Mouse (Mus musculus) megakaryocyte, embryonic 14.5 days (primary cell): ENCODE measurements around the gene Per2. TPM values are rescaled to one million over a fixed set of nuclear protein-coding genes. Genes with fewer than 3 reads are reported as not detected.

ENCODE experiments used
- H3K27me3 ChIP-seq: replicated peaks from 2 replicates; pipeline ENCODE3; 2012; ENCODE audit warnings: inconsistent platforms
- H3K36me3 ChIP-seq: replicated peaks from 2 replicates; pipeline ENCODE3; 2012; ENCODE audit warnings: low read length, inconsistent platforms, mixed read lengths
- H3K4me1 ChIP-seq: 2 replicates; pipeline ENCODE4 v1.6.1; 2012; ENCODE audit warnings: inconsistent platforms
- H3K4me3 ChIP-seq: replicated peaks from 2 replicates; pipeline ENCODE3; 2012; ENCODE audit warnings: moderate library complexity, mild to moderate bottlenecking, inconsistent platforms
- H3K9me3 ChIP-seq: 2 replicates; pipeline ENCODE4 v1.6.1; 2012; ENCODE audit warnings: inconsistent platforms
- FLI1 ChIP-seq: IDR thresholded peaks from 2 replicates; pipeline ENCODE4 v1.6.1; 2012; ENCODE audit warnings: low read length, inconsistent platforms, mixed read lengths
- GATA1 ChIP-seq: IDR thresholded peaks from 3 replicates; pipeline ENCODE4 v1.6.1; 2012; ENCODE audit warnings: mixed read lengths, low read length, inconsistent platforms, borderline replicate concordance
- polyA plus RNA-seq: library from polyadenylated mRNA; stranded (reverse); fragments of >175 nt; gene quantifications from 2 replicates; pipeline ENCODE4 v1.2.3, GENCODE M21; 2012; ENCODE audit warnings: low replicate concordance; ENCODE audit not compliant: insufficient read depth

The Per2 gene
- polyA plus RNA-seq, 1 experiment: 0.73 TPM

GRCm38 (mm10) chr1:91404976-91405375, 54.1 kb downstream of the Per2 start:
- Histone ChIP-seq H3K4me1 (peaks cover 26% of the 10 kb centered on the region), H3K36me3 (no peaks in the 10 kb centered on the region), H3K4me3 (no peak overlapping the region), H3K9me3 (peaks cover 4% of the 10 kb centered on the region), H3K27me3 (peaks cover 29% of the 10 kb centered on the region)
- TF ChIP-seq FLI1 (no peak), GATA1 (no peak)

- TF ChIP-seq GATA1 (no peak), FLI1 (no peak)
- H3K9me3 ChIP-seq: peaks cover 9% of the 10 kb centered on the region
- H3K36me3 ChIP-seq: peaks cover 41% of the 10 kb centered on the region
- peaks cover 2% of the 10 kb centered on the region for H3K27me3 ChIP-seq
- peaks cover 38% of the 10 kb centered on the region for H3K4me1 ChIP-seq
- H3K4me3 ChIP-seq: peak within 1 kb of the TSS; percentile 93
Observed at GRCm38 (mm10) chr1:91398260-91399062, 60.7 kb downstream of the Per2 start, which contains the start of gene Ilkap. TSS of gene Ilkap (minus strand) at chr1:91398815.

DNA sequence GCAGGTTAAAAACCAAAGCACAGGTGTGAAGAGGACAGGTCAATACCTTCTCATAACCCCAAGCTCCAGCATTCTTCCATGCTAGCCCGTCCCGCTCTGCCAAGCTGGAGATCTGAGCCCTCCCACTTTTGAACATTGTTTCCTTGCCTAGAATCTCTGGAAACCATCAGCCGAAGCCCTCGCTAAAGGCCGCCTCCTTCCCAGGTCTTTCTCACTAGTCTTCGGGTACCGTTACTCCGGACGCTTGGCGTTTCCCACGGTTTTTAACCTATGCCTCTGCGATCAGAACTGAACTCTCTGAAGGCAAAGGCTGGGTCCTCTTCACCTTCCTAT, 61.2 kb downstream of the Per2 start:
- Histone ChIP-seq H3K36me3 (peaks cover 46% of the 10 kb centered on the region), H3K9me3 (peaks cover 9% of the 10 kb centered on the region), H3K4me1 (peaks cover 41% of the 10 kb centered on the region), H3K27me3 (no peaks in the 10 kb centered on the region), H3K4me3 (peak overlapping the region; percentile 93)
- TF ChIP-seq GATA1 (no peak), FLI1 (no peak)

DNA sequence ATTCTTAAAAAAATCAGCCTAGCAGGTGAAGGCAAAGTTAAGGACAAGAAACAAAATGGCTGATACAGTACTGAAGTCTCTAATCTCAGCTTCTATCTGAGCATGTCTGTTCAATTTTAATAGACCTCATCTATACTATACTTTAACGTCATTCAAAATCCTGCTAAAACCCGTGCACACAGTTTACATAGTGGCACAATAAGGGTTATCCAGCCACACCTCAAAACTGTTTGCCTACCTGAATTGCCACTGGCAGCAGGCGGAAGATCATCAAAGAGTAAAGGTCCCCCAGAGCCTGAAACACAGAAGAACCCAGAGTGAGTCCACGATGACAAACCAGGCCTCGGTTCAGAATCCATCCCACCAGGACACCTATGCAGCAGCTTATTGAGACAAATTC, 68.8 kb downstream of the Per2 start:
- H3K4me1 ChIP-seq: peaks cover 41% of the 10 kb centered on the region
- no peak for TF ChIP-seq GATA1
- no peak for TF ChIP-seq FLI1
- H3K9me3 ChIP-seq: no peaks in the 10 kb centered on the region
- no peak overlapping the region for H3K4me3 ChIP-seq
- no peaks in the 10 kb centered on the region for H3K27me3 ChIP-seq
- peaks cover 96% of the 10 kb centered on the region for H3K36me3 ChIP-seq

- peaks cover 96% of the 10 kb centered on the region for H3K36me3 ChIP-seq
- no peaks in the 10 kb centered on the region for H3K27me3 ChIP-seq
- no peak for TF ChIP-seq GATA1
Observed at GRCm38 (mm10) chr1:91381091-91381471, 78.0 kb downstream of the Per2 start.

DNA sequence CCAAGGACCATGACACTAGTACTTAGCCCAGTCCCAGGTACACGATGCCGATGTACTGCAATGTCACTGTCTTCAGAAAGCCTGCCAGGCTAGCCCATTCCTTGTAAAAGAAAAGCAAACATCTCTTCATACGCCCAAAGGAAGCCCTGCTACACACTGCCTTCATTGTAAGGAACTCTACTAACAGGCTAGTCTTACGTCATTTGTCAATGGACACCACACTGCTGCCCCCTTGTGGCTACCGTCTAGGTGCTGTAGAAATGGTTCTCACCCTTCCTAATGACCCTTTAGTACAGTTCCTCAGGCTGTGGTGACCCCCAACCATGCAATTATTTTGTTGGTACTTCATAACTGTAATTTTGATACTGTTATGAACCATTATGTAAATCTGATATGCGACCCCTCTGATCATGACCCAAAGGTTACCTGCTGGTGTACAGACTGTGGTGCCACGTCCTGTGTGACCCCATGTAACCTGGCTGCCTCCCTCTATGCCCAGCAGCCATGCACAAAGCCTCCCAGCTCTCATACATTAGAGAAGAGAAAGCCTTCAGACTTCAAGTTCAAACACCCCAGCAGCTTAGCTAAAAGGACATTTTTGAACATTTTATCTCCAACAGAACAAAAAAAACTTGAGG, 78.6 kb downstream of the Per2 start:
- TF ChIP-seq FLI1 (no peak), GATA1 (no peak)
- H3K27me3 ChIP-seq: no peaks in the 10 kb centered on the region
- H3K36me3 ChIP-seq: peaks cover 96% of the 10 kb centered on the region
- H3K4me1 ChIP-seq: peaks cover 8% of the 10 kb centered on the region
- H3K4me3 ChIP-seq: no peak overlapping the region
- H3K9me3 ChIP-seq: no peaks in the 10 kb centered on the region

More at GRCm38 (mm10) chr1:91381091-91381471, 78.0 kb downstream of the Per2 start:
- Histone ChIP-seq H3K4me1 (peaks cover 5% of the 10 kb centered on the region), H3K4me3 (no peak overlapping the region), H3K9me3 (no peaks in the 10 kb centered on the region)

DNA sequence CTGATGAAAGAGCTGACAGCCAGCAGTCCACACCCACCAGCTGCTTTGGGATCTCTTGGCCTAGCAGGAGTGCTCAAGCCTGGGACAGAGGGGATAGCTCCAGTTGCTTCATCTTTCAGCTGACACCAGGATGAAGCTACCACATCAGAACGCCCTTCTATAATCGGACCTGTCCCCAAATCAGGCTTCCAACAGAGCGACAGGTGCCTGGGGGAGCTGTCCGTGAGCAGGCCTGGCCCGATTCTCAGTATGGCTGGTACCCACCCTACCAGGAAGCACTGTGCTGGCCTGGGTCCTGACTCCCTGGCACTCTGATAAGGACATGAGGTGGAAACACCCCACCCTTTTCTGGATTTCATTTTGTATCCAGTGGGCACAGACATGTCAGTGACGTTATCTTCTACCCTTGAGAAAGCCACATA, 85.7 kb downstream of the Per2 start:
- Histone ChIP-seq H3K27me3 (peaks cover 1% of the 10 kb centered on the region), H3K9me3 (no peaks in the 10 kb centered on the region), H3K4me3 (no peak overlapping the region), H3K4me1 (0 out of 2 replicates have a peak, but pooled peaks cover 3% of the 10 kb centered on the region), H3K36me3 (peaks cover 99% of the 10 kb centered on the region)
- TF ChIP-seq GATA1 (no peak), FLI1 (no peak)

DNA sequence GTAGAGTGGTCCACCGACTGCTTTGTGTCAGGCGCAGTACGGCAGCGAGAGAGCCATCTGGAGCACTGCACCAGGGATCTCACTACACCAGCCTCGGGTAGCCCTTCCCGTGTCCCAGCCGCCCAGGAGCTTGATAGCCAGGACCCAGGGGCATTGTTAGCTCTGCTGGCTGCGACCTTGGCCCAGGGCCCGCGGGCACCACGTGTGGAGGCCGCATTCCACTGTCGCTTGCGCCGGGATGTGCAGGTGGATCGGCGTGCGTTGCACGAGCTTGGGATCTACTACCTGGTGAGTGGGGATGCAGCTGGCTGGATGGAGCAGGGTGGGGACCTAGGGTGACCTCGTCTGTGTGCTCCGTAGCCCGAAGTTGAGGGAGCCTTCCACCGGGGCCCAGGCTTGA, 89.1 kb downstream of the Per2 start:
- peaks cover 68% of the 10 kb centered on the region for H3K36me3 ChIP-seq
- H3K9me3 ChIP-seq: peaks cover 2% of the 10 kb centered on the region
- H3K4me1 ChIP-seq: peaks cover 20% of the 10 kb centered on the region
- peaks cover 27% of the 10 kb centered on the region for H3K27me3 ChIP-seq
- no peak for TF ChIP-seq GATA1
- no peak for TF ChIP-seq FLI1
- no peak overlapping the region for H3K4me3 ChIP-seq

GRCm38 (mm10) chr1:91369408-91369807, 89.7 kb downstream of the Per2 start:
- Histone ChIP-seq H3K4me3 (no peak overlapping the region), H3K27me3 (peaks cover 33% of the 10 kb centered on the region), H3K4me1 (peaks cover 20% of the 10 kb centered on the region), H3K36me3 (peaks cover 64% of the 10 kb centered on the region), H3K9me3 (peaks cover 8% of the 10 kb centered on the region)
- no peak for TF ChIP-seq GATA1
- no peak for TF ChIP-seq FLI1

- Histone ChIP-seq H3K4me3 (no peak overlapping the region), H3K9me3 (peaks cover 29% of the 10 kb centered on the region), H3K27me3 (peaks cover 43% of the 10 kb centered on the region), H3K4me1 (peaks cover 20% of the 10 kb centered on the region), H3K36me3 (peaks cover 44% of the 10 kb centered on the region)
- no peak for TF ChIP-seq FLI1
- no peak for TF ChIP-seq GATA1
Observed at GRCm38 (mm10) chr1:91367295-91367694, 91.8 kb downstream of the Per2 start.
